Mouse (Mus musculus) hindbrain, embryonic 16.5 days (tissue): ENCODE results near the gene Cdk5. TPM values are rescaled to one million over a fixed set of nuclear protein-coding genes. Genes with fewer than 3 reads are reported as not detected.

Experiments used
- ATAC-seq: fragments of 200-750 bp; cut with Nextera tagmentation; 2 replicates; pipeline ENCODE4 v1.8.0; 2017; ENCODE audit warnings: moderate TSS enrichment, moderate library complexity
- H3K27ac ChIP-seq: fragments of 300-500 bp; sonication (generic); 2 replicates; pipeline ENCODE4 v1.5.1; 2014; ENCODE audit warnings: low read depth, mild to moderate bottlenecking, control low read depth, low read length, moderate library complexity
- H3K27me3 ChIP-seq: fragments of 300-500 bp; sonication (generic); replicated peaks from 2 replicates; pipeline ENCODE4 v1.6.1; 2014; ENCODE audit warnings: low read length; ENCODE audit not compliant: control insufficient read depth, insufficient read depth
- H3K36me3 ChIP-seq: fragments of 300-500 bp; sonication (generic); 2 replicates; pipeline ENCODE4 v1.6.1; 2014; ENCODE audit warnings: mild to moderate bottlenecking, low read length, moderate library complexity, mixed read lengths; ENCODE audit not compliant: control insufficient read depth, insufficient read depth
- H3K4me1 ChIP-seq: fragments of 300-500 bp; sonication (generic); 2 replicates; pipeline ENCODE4 v1.6.1; 2014; ENCODE audit warnings: low read depth, low read length; ENCODE audit not compliant: control insufficient read depth, insufficient read depth
- H3K4me2 ChIP-seq: fragments of 300-500 bp; sonication (generic); 2 replicates; pipeline ENCODE4 v1.6.1; 2014; ENCODE audit warnings: mild to moderate bottlenecking, low read length, control low read depth, moderate library complexity
- H3K4me3 ChIP-seq: fragments of 300-500 bp; sonication (generic); 2 replicates; pipeline ENCODE4 v1.5.1; 2014; ENCODE audit warnings: mild to moderate bottlenecking, low read length, control low read depth, moderate library complexity
- H3K9ac ChIP-seq: fragments of 300-500 bp; sonication (generic); 2 replicates; pipeline ENCODE4 v1.6.1; 2014; ENCODE audit warnings: low read depth, mild to moderate bottlenecking, control low read depth, low read length, moderate library complexity
- H3K9me3 ChIP-seq: fragments of 300-500 bp; sonication (generic); 2 replicates; pipeline ENCODE4 v1.6.1; 2014; ENCODE audit warnings: mild to moderate bottlenecking, low read length, moderate library complexity; ENCODE audit not compliant: control insufficient read depth
- WGBS: fragments of 180-500 bp; shearing (Covaris S2); extraction: QIAGEN DNeasy Blood & Tissue Kit; methylation state at CpG from one replicate; pipeline ENCODE4 v1.1.7; 2014; 5-methylcytosine and 5-hydroxymethylcytosine counted together
- polyA plus RNA-seq: library from polyadenylated mRNA; unstranded; fragments of >200 nt; fragmentation: Nextera tagmentation; extraction: Ambion mirVana; gene quantifications from 2 replicates; pipeline ENCODE4 v1.2.1, GENCODE M21; 2015

Cdk5 gene
- polyA plus RNA-seq, 1 experiment from 2014 or later = 140 TPM

GRCm38 (mm10) chr5:24374666-24375328, 48.5 kb downstream of the Cdk5 start:
- Histone ChIP-seq H3K36me3 (no peaks in the 10 kb centered on the region), H3K27ac (no peak overlapping the region), H3K9ac (no peak overlapping the region), H3K27me3 (no peaks in the 10 kb centered on the region), H3K4me3 (no peak overlapping the region), H3K4me2 (no peak overlapping the region), H3K9me3 (no peaks in the 10 kb centered on the region), H3K4me1 (no peaks in the 10 kb centered on the region)
- WGBS = 74% methylated on average over 7 of the region's 7 CpGs
- no peak for ATAC-seq

GRCm38 (mm10) chr5:24374216-24374615, 49.1 kb downstream of the Cdk5 start:
- 27% methylated on average over 6 of the region's 6 CpGs for WGBS
- no peak overlapping the region for H3K9ac ChIP-seq
- H3K9me3 ChIP-seq = no peaks in the 10 kb centered on the region
- ATAC-seq = no peak
- H3K4me1 ChIP-seq = no peaks in the 10 kb centered on the region
- no peak overlapping the region for H3K27ac ChIP-seq
- H3K27me3 ChIP-seq = no peaks in the 10 kb centered on the region
- no peak overlapping the region for H3K4me2 ChIP-seq
- H3K36me3 ChIP-seq = no peaks in the 10 kb centered on the region
- H3K4me3 ChIP-seq = no peak overlapping the region

- H3K36me3 ChIP-seq = no peaks in the 10 kb centered on the region
- no peak overlapping the region for H3K27ac ChIP-seq
- H3K4me1 ChIP-seq = no peaks in the 10 kb centered on the region
- no peak overlapping the region for H3K9ac ChIP-seq
- no peaks in the 10 kb centered on the region for H3K27me3 ChIP-seq
- ATAC-seq = no peak
- H3K4me2 ChIP-seq = no peak overlapping the region
- WGBS = 79% methylated on average over 5 of the region's 5 CpGs
- H3K4me3 ChIP-seq = no peak overlapping the region
- H3K9me3 ChIP-seq = no peaks in the 10 kb centered on the region
Measured at GRCm38 (mm10) chr5:24373807-24374206, 49.5 kb downstream of the Cdk5 start.

GRCm38 (mm10) chr5:24369767-24370166, 53.6 kb downstream of the Cdk5 start:
- H3K9ac ChIP-seq = no peak overlapping the region
- no peak overlapping the region for H3K4me2 ChIP-seq
- H3K4me1 ChIP-seq = no peaks in the 10 kb centered on the region
- H3K27me3 ChIP-seq = no peaks in the 10 kb centered on the region
- 74% methylated on average over 9 of the region's 9 CpGs for WGBS
- no peaks in the 10 kb centered on the region for H3K9me3 ChIP-seq
- H3K27ac ChIP-seq = no peak overlapping the region
- H3K4me3 ChIP-seq = no peak overlapping the region
- ATAC-seq = no peak
- H3K36me3 ChIP-seq = no peaks in the 10 kb centered on the region

Other genes starting within 250 kb of the Cdk5 start
- 13.0 and 14.0 TPM in 2 replicates for gene Kcnh2, start 71.9 kb downstream of the Cdk5 start, polyA plus RNA-seq
- gene Nos3, start 58.7 kb downstream of the Cdk5 start, polyA plus RNA-seq = 8.6 and 11.0 TPM in 2 replicates
- 3.6 and 4.6 TPM in 2 replicates for gene Atg9b, start 31.4 kb downstream of the Cdk5 start, polyA plus RNA-seq
- 52.4 and 53.7 TPM in 2 replicates for gene Abcb8, start 29.9 kb downstream of the Cdk5 start, polyA plus RNA-seq
- 0.85 and 1.0 TPM in 2 replicates for gene Asic3, start 10.1 kb downstream of the Cdk5 start, polyA plus RNA-seq
- gene Slc4a2, start 307 bp upstream of the Cdk5 start, polyA plus RNA-seq = 29.0 and 29.8 TPM in 2 replicates
- gene Fastk, start 21.8 kb upstream of the Cdk5 start, polyA plus RNA-seq = 106 and 107 TPM in 2 replicates
- 61.7 and 63.1 TPM in 2 replicates for gene Tmub1, start 24.3 kb upstream of the Cdk5 start, polyA plus RNA-seq
- 46.4 and 47.7 TPM in 2 replicates for gene Agap3, start 28.6 kb upstream of the Cdk5 start, polyA plus RNA-seq
- 2.3 and 3.0 TPM in 2 replicates for gene Gbx1, start 103.7 kb upstream of the Cdk5 start, polyA plus RNA-seq
- gene Asb10, start 117.4 kb upstream of the Cdk5 start, polyA plus RNA-seq = 0.18 and 0.21 TPM in 2 replicates
- 0.13 and 0.15 TPM in 2 replicates for gene 4931409K22Rik, start 133.3 kb upstream of the Cdk5 start, polyA plus RNA-seq
- 80.9 and 84.8 TPM in 2 replicates for gene Abcf2, start 153.9 kb upstream of the Cdk5 start, polyA plus RNA-seq
- gene Chpf2, start 163.2 kb upstream of the Cdk5 start, polyA plus RNA-seq = 20.6 and 21.9 TPM in 2 replicates
- gene Smarcd3, start 200.9 kb upstream of the Cdk5 start, polyA plus RNA-seq = 128 and 133 TPM in 2 replicates